Mouse (Mus musculus) frontal cortex, postnatal 36 days (tissue): ENCODE data around the gene Mthfd1l.
"Not testable (repeated sequence)": the region's sequence is repeated elsewhere in the genome, so short reads cannot be mapped to it uniquely, and the experiment has no call there.

Experiments used
- DNase-seq, 2 experiments: peaks; one replicate each; pipeline ENCODE4 v3.0.0; 2022; ENCODE audit warnings: low spot score in 2 of 2

Mthfd1l gene

DNA sequence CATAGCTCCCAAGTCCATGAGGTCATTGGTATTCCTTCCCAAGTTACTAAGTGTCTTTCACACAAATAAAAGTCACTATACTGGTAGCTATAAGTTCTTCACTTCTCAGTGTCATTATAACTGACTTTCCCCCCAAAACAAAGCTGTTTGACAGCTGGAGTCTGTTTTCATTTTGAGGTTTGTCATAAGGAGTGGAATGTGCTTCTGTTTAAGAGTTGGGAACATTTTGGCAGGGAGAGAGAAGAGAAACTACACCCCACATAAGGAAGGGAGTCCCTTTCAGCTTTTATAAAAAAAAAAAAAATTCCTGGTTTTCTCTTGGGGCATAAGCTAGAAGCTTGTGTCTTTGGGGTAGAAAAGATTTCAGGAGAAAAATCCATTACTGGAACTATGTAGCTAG, 143.7 kb downstream of the Mthfd1l start:
- no peak for DNase-seq

DNA sequence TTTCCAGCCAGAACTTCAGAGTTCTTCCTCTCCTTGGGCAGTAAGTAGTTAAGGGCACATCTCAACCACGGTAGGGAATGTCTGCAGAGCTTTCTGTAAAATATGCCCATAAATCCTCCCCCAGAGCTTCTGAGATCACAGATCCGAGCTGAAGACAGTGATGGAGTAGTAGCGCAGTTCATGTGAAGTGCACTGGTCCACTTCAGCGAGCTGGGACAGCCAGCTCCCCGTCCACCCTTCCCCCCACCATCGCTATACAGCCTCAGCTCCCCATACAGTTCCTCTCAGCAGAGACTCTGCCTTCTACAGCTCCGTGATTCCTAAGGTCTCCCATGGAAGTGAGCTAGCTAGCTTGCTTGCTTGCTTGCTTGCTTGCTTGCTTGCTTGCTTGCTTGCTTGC, 144.2 kb downstream of the Mthfd1l start:
- DNase-seq, result no peak

DNA sequence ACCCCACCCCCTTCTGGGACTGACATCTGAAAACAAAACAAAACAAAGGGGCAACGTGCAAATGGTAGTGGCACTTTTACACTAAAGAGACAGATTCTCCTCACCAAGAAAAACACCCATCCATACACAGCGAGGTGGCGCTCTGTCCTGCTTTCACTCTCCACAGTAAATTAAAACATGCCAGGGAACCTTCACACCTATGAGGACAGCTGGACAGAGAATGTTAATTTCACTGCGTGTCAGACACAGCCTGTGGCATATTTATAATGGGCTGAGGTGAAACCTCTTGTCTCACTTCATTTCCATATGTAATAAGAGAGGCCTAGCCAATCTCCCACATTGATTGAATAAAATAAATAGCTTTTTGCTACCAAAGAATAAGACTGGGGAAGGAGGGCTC, 146.4 kb downstream of the Mthfd1l start:
- DNase-seq, result no peak

DNA sequence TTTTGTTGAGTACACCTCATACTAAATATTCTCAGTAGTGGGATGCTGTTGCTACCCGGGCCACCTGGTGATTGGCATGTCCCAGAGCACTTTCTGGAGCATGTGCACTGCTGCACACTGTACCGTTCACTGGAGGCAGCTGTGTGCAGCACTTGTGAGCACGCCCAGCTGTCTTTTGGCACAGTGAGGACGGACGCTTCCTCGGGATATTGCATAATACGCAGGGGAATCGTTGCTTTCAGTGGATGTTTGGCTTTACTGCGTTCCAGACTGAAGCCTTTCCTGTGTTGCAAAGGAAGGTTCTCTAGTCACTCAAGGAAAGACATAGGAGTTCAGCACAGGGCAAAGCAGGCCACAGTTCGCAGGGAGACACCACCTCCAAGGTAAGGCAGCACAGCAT, 147.8 kb downstream of the Mthfd1l start:
- DNase-seq, result no peak

DNA sequence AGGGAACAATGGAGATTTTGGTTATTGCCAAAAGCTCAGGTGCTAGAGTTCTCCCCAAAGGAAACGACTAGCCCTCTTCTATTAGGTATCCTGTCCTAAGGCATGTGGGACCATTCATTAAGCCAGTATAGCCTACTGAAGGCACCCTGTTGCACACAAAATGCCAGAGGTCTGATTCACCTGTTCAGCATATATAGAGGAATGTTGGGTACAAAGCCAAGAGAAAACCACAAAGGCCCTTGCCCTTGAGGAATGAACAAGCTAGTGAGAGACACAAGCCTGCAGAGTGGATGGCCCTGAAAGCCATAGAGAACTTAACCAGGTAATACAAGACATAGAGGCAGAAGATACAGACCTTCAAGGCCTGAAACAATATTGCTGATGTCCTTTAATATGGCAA, 148.3 kb downstream of the Mthfd1l start:
- no peak for DNase-seq

DNA sequence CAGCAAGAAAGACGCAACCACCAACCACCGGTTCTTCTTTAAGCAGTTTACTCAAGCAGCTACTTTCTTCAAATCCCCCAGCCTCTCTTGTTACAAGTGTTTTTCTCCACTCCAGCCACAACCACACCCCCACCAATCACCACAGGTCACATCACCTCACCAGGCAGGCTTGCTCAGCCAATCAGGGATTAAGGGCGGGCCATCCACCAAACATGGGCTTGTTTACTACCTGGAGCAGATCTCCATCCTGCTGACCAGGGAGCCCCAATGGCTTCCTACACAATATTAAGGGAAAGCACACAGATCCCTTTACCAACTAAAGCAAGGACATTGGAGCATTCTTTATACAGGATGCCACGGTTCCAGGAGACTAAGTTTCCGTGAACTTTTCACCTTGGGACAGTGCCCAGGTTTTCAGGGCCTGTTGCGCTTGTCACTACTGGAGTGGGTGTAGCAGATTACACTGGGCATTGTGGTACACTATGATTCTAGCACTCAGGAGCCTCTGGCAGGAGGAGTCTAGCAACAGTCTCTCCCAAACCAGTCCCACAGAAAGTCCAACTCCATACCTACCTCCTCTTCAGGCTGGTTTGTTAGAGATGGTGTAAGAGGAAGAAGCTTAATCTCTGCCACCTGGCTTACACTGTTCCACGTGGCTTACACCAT, 150.5 kb downstream of the Mthfd1l start:
- DNase-seq, result not testable (repeated sequence)

DNA sequence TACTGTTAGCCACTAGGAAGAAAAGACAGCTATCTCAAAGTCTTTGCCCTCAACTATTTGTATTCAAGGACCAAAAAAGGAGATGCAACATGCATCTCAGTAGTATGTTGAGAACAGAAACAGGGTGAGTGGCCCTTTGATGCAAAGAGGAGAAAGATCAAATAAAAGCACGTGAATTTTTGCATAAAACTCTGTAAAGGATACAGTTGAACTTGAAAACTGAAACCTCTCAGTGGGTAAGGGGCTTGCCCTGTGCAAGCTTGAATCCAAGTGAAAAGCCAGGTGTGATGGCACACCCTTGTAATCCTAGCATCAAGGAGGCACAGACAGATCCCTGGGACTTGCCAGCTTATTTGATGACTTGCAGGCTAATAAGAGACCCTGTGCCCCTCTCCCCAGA, 151.2 kb downstream of the Mthfd1l start:
- DNase-seq, result no peak

DNA sequence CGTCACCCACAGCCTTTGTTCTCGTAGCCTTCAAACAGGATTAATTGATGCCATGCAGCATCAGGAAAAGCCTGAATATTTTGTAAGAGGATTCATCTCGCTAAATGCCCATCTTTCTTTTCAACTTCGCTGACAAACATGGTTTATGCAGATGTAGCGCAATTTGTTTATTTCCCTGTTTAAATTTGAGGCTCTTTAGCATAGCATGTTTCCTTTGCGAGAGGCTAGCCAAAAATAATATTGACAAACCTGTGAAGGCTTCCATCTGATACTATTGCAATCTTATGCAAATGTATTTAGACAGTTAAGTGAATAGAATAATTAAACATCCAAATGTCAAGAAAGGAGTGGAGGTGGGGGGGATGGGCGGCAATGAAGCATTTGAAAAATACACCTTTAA, 152.3 kb downstream of the Mthfd1l start:
- DNase-seq, result no peak

DNA sequence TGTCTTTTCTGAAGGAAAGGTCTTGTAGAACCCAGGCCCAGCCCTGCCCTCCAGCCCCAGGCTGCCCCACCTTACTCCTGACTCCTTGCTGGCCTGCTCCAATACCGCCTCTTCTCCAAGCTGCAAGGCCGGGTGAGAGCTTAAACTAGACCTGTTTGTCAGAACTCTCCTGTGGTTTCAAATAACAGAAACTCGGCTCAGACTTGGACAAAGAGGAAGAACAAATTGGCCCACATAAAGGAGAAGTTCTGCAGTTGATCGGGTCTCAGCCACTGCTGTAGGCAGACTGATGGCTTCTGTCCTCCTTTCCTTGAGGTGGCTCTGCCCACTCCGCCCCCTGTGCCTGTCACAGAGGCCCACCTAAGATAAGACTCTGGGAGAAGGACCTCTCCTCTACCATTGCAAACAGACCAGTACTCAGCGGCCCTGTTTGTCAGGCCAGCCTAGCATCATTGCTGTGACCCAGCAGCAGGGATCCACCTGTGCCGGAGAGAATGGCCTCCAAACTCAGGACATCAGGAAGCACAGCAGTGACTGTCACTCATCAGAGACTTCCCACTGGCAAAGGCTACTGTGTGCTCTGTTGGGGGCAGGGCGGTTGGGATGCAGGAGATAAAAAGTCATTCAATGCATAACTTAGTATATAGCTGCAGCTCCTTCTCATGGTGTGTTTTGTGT, 153.6 kb downstream of the Mthfd1l start:
- DNase-seq, result no peak

DNA sequence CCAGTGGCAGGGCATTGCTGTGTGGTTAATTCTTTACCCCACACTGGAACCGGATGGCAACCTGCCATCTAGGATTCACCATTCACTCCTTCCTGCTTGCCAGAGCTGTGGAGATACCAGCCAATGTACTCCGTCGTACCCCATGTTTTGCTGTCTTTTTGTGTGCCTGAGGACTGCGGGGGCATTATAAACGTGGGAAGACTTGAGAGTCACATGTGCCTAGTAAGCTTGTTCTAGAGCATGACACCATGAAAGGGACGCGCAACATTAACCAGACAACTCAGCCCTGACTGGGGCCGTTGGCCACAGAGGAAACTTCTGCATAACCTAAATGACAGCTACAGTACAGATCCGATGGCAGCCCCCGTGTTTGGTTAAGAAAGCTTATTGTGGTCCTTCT, 155.5 kb downstream of the Mthfd1l start:
- DNase-seq, result no peak

DNA sequence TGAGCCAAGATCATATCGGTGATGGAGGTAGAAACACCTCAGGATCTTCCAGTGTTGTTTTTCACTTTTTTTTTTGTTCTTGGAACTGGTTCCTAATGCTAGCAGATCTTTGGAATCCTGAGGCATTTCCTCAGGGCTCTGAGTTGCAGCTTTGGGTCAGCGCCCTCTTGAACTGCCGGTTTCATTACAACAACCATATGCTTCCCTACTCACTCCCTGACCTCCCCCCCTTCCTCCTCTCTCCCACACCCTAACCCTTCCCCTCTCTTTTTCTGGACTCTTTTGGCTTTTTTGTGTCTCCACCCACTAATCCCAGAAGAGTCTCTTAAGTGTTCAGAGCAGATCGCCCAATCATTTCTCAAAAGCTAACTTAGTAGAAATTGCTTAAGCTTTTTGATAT, 156.0 kb downstream of the Mthfd1l start:
- DNase-seq, result no peak

DNA sequence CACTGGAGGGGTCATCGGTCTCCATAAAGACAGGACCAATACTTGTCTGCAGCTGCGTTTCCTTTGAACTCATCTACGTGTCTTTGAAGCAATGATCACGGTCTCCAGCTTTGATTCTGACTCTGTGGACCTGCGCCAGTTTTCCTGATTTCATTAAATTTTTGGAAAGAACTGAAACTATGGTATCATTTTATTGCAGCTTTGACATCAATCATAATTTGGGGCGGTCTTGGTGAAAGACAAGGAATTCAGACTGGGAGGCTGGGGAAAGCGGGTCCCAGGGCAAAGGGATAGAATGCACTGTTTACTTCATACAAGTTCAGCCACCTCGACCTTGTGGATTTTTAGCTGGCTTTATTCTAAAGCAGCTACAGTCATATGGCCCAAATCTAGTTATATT, 156.5 kb downstream of the Mthfd1l start:
- no peak for DNase-seq

DNA sequence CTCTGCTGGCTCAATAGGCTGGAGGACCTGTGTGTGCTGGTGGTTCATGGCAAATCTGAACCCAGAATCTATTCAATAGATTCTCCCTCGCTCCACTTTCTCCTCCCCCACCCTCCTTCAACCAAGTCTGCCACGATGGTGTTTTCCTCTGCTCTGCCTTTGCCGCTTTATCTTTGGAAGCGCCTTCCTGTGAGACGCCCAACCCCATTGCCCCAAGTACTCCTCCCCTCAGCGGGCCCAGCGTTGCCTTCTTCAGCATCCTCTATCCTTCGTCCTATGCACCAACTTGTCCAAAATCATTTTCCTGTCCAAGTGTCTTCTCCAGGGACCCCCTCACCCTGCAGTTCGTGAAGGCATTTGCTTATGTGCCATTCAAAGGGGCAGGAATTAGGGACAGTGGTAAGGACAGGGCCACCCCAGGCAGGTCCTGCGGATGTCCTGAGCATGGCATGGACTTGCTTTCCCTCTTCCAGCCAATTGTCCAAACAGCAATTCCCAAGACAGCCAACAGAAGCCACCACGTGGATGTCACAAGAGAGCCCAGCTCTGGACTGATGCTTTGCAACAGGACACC, 157.2 kb downstream of the Mthfd1l start:
- no peak for DNase-seq

DNA sequence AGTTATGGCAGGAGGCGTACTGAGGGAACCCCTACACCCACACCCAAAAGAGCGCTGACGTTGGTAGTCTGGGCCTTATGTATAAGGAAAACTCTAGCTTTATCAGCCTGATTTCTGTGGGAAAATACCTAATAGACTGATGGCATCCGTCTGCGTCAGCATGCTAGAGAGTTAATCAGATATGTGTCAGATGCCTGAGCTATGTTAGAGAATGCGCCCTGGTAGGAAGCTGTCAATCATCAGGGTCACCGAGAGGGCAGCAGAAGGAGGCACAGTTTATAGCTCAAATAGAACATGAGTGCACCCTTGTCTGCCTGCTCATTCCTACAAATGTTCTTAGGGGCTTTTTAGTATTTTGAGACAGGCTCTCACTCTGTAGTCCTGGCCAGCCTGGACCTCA, 159.8 kb downstream of the Mthfd1l start:
- DNase-seq, result no peak

DNA sequence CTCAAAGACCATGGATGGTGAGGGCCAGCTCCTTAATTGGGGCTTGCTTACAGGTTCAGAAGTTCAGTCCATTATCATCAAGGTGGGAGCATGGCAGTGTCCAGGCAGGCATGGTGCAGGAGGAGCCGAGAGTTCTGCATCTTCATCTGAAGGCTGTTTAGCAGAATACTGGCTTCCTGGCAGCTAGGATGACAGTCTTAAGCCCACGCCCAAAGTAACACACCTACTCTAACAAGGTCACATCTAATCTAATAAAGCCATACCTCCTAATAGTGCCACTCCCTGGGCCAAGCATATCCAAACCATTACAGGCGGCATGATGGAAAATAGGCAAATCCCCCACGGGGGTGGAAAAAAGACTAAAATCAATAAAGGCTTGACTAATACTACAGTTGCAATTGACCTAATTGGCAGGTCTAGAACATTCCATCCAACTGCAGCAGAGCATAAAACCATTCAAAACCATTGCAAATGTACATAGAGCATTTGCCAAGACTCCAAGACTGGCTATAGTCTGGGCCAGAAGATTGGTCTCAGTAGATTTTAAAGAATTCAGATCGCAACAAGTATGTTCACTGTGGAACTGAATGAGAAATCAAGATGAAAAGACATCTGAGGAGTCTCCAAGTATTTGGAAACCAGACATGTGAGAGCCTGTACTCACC, 162.3 kb downstream of the Mthfd1l start:
- no peak for DNase-seq

DNA sequence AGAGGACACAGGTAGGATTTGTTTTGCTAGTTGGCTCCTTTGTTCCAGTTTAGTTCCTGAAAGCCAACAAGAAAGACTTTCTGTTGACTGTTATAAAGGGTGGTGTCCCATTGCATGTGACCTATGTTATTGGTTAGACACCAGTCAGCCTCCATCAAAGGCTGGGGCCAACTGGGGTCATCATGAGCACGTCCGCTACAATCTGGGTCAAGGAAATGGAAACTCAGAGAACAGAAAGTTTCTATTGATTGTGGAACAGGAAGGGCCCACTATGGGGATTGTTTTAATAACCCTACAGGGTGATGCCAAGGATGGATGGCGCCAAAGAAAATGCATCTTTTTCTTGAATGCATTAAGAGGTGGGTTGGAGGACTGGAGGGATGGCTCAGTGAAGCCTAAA, 166.6 kb downstream of the Mthfd1l start:
- DNase-seq, result no peak

DNA sequence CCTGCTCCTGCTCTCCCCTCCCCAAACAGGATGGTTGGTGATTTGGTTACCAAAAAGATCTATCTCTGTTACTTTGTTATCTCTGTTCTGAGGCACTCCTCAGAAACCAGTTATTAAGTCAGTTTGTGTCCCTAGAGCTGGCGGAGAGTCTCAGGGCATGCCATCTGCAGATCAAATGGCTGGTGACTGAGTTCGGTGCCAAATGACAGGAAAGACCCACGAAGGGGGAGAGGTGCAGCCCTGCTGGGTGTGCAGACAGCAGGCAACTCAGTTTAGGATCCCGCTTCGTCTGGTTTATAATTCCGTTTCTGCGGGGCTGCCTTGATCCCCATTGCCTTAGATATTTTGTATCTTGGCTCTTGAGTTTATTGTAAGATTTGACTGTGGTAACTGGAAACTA, 168.8 kb downstream of the Mthfd1l start:
- no peak for DNase-seq

DNA sequence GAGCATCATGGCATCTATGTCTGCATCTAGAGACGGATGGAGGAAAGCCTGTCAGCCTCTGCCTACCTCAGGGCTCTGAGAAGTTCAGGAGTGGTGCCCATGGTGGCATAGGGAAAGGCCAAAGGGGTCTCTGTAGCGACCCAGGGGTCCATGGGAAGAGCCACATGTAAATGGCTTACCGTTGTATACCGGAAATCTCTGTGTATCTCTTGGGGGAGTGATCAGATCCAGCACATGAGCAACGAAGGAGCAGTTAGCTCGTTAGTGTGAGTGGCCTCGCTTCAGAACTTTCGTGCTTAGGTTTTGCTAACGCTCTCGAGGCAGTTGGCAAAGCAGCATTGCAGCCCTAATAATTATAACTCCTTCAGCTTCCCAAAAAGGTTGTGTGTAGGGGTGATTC, 169.9 kb downstream of the Mthfd1l start:
- no peak for DNase-seq

DNA sequence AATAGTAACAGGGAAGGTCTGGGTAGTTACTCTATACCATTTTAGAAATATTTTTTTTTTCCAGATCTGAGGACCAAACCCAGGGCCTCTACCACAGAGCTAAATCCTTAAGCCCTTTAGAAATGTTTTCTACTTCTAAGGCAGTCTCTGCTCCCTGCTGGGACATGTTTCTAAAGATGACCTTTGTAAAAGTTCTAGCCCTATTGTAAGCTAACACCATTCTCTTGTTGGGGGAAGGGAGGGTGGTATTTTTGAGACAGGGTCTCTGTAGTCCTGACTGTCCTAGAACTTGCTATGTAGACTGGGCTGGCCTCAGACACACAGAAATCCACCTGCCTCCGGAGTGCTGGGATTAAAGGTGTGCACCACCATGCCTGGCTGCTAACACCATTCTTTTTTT, 170.5 kb downstream of the Mthfd1l start:
- no peak for DNase-seq

DNA sequence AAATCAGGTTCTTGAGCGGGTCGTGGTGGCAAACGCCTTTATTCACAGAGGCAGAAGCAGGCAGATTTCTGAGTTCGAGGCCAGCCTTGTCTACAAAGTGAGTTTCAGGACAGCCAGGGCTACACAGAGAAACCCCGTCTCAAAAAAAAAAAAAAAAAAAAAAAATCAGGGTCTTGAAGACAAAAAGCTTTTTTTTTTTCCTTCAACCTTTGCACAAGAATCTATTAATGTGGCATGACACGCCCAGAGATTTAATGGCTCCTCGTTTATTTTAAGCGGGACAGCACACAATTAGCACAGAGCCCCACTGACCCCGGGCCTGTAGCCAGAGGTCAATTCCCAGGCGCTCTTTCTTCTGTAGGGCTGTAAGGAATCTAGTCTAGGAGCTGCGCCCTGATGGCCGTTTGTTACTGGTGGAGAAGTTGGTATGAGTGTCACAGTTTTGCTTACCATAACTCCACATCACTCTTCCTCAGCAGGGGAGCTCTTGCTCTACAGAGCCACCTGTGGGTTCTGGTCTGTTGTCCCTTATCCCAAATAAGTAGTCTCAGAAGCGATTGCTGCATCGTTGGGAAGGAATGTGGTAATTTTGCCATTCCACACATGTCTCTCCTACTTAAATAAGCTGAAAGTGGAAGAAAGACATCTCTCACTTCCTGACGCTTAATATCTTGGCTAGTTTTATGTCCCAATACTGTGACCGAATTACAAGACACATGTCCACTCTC, 172.3 kb downstream of the Mthfd1l start:
- no peak for DNase-seq

DNA sequence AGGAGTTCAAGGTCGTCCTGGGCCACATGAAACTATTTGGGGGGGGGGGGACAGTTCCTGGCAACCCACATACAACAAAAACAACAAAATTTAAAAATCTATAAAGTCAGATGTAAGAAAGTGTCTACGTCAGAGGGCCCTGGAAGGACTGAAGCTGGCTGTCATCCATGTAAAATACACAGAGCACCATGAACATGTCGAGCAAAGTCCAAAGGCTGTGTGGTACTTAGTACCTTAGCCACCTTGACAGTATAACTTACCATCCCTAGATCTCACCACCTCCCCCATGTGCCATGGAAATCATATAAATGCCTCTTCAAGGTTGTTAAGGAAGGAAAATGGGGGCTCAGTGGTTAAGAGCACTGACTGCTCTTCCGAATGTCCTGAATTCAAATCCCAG, 174.0 kb downstream of the Mthfd1l start:
- no peak for DNase-seq

DNA sequence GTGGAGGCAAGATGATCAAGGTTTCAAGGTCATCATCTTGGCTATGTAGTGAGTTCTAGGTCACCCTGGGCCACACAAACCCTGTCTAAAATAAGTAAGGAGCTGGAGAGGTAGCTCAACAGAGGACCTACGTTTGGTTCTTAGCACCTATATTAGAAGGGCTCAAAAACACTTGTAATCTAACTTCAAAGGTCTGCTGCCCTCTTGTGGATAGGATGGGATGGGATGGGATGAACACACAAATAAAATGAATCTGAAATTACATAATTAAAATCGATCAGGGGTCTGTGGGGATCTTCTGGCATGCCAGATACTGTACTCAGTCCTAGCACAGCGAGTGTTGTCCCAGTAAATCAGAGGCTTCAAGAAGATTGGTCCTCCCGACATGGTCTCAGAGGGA, 178.2 kb downstream of the Mthfd1l start:
- DNase-seq, result no peak
